Mouse (Mus musculus) erythroblast, embryonic 14.5 days (primary cell): ENCODE measurements around the gene Uchl1.

Experiments used
- GATA1 ChIP-seq: IDR thresholded peaks from 2 replicates; pipeline ENCODE4 v1.6.1; 2012; ENCODE audit warnings: low read length, inconsistent platforms, mixed read lengths
- TAL1 ChIP-seq: IDR thresholded peaks from 3 replicates; pipeline ENCODE4 v1.6.1; 2012; ENCODE audit warnings: low read length, inconsistent platforms, mixed read lengths

DNA sequence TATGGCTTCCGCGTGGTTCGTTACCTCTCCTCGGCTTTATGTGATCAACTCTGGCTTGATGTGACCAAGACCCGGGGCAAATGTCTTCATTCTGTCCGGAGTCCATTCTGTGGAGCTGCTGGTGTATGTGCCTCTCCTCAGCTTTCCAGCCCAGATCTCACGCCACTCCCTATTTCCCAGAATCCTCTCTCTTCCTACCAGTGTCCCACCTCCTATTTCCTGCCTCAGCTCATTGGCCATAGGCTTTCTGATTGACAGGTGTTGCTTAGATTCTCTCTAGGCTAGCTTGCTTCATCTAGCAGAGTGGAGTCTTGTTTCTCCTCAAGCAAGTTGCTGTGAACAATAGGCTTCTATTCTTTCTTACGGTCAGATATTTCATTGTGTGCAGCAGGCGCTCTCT is 13.9 kb downstream of the Uchl1 start:
- TF ChIP-seq TAL1 (no peak), GATA1 (no peak)
